Mouse (Mus musculus) right cerebral cortex, postnatal 14 days (tissue): Measurements from ENCODE around the gene Col4a5.

ENCODE experiments used
- DNase-seq: peaks from one replicate; pipeline ENCODE4 v3.0.0; 2022

The Col4a5 gene

GRCm38 (mm10) chrX:141475110-141475509, at the start of gene Col4a5:
Gene Col4a5 (plus strand): TSS chrX:141475385.
- peak; percentile 28 for DNase-seq

GRCm38 (mm10) chrX:141436780-141437179, 38.4 kb upstream of the Col4a5 start:
- DNase-seq, result no peak

GRCm38 (mm10) chrX:141439423-141439822, 35.8 kb upstream of the Col4a5 start:
- DNase-seq, result no peak

GRCm38 (mm10) chrX:141447936-141448335, 27.2 kb upstream of the Col4a5 start:
- DNase-seq, result no peak

- no peak for DNase-seq
Observed at GRCm38 (mm10) chrX:141473470-141474302, 1.5 kb upstream of the Col4a5 start, which contains the start of gene Col4a6. Gene Col4a6 (minus strand): TSS chrX:141474076.

GRCm38 (mm10) chrX:141475566-141476327, 562 bp downstream of the Col4a5 start:
- DNase-seq, result no peak

- DNase-seq, result no peak
Observed at GRCm38 (mm10) chrX:141494545-141494944, 19.4 kb downstream of the Col4a5 start.

GRCm38 (mm10) chrX:141503125-141503524, 27.9 kb downstream of the Col4a5 start:
- no peak for DNase-seq

- DNase-seq, result no peak
Observed at GRCm38 (mm10) chrX:141533447-141533846, 58.3 kb downstream of the Col4a5 start.

- no peak for DNase-seq
Observed at GRCm38 (mm10) chrX:141547471-141547870, 72.3 kb downstream of the Col4a5 start.

GRCm38 (mm10) chrX:141590242-141590641, 115.1 kb downstream of the Col4a5 start:
- peak; percentile 5 for DNase-seq

- DNase-seq, result no peak
Observed at GRCm38 (mm10) chrX:141721725-141722124, 246.5 kb downstream of the Col4a5 start.

- no peak for DNase-seq
Observed at GRCm38 (mm10) chrX:141723936-141724335, 248.8 kb downstream of the Col4a5 start.

GRCm38 (mm10) chrX:141724391-141724891, 249.3 kb downstream of the Col4a5 start:
- no peak for DNase-seq

- DNase-seq, result no peak
Observed at GRCm38 (mm10) chrX:141724937-141725918, 250.0 kb downstream of the Col4a5 start, which contains the start of gene Irs4. Gene Irs4 (minus strand): TSS chrX:141725263.

GRCm38 (mm10) chrX:141729570-141729969, 254.4 kb downstream of the Col4a5 start:
- no peak for DNase-seq
